Mouse (Mus musculus) heart, embryonic 11.5 days (tissue): ENCODE results near the gene Tubb4b. TPM values are rescaled to one million over a fixed set of nuclear protein-coding genes. Genes with fewer than 3 reads are reported as not detected.

Source experiments
- ATAC-seq: fragments of 200-750 bp; cut with Nextera tagmentation; replicated peaks from 2 replicates; pipeline ENCODE4 v1.8.0; 2017; ENCODE audit warnings: moderate library complexity; ENCODE audit not compliant: insufficient number of reproducible peaks, low FRiP score, low TSS enrichment
- H3K27ac ChIP-seq: fragments of 300-500 bp; sonication (generic); 2 replicates; pipeline ENCODE4 v1.5.1; 2014; ENCODE audit warnings: mild to moderate bottlenecking, low read depth, low read length
- H3K27me3 ChIP-seq: fragments of 300-500 bp; sonication (generic); 2 replicates; pipeline ENCODE4 v1.6.1; 2014; ENCODE audit warnings: mild to moderate bottlenecking, low read length, mixed read lengths; ENCODE audit not compliant: control insufficient read depth, insufficient read depth
- H3K36me3 ChIP-seq: fragments of 300-500 bp; sonication (generic); 2 replicates; pipeline ENCODE4 v1.6.1; 2014; ENCODE audit warnings: mild to moderate bottlenecking, low read length, moderate library complexity, mixed read lengths; ENCODE audit not compliant: control insufficient read depth, insufficient read depth
- H3K4me1 ChIP-seq: fragments of 300-500 bp; sonication (generic); 2 replicates; pipeline ENCODE4 v1.6.1; 2014; ENCODE audit warnings: low read length; ENCODE audit not compliant: control insufficient read depth, insufficient read depth
- H3K4me2 ChIP-seq: fragments of 300-500 bp; sonication (generic); 2 replicates; pipeline ENCODE4 v1.6.1; 2014; ENCODE audit warnings: mild to moderate bottlenecking, moderate library complexity
- H3K4me3 ChIP-seq: fragments of 300-500 bp; sonication (generic); 2 replicates; pipeline ENCODE4 v1.5.1; 2014; ENCODE audit warnings: low read depth, low read length
- H3K9ac ChIP-seq: fragments of 300-500 bp; sonication (generic); 2 replicates; pipeline ENCODE4 v1.6.1; 2014; ENCODE audit warnings: mild to moderate bottlenecking, low read depth, low read length, moderate library complexity
- H3K9me3 ChIP-seq: fragments of 300-500 bp; sonication (generic); replicated peaks from 2 replicates; pipeline ENCODE4 v1.6.1; 2016; ENCODE audit warnings: low read length; ENCODE audit not compliant: control insufficient read depth
- WGBS: fragments of 180-500 bp; shearing (Covaris S2); extraction: QIAGEN DNeasy Blood & Tissue Kit; methylation state at CpG from one replicate; pipeline ENCODE4 v1.1.7; 2014; ENCODE audit not compliant: insufficient replicate concordance; 5-methylcytosine and 5-hydroxymethylcytosine counted together
- polyA plus RNA-seq: library from polyadenylated mRNA; unstranded; fragments of >200 nt; fragmentation: Nextera tagmentation; extraction: Ambion mirVana; gene quantifications from 2 replicates; pipeline ENCODE4 v1.2.1, GENCODE M21; 2014

Gene Tubb4b
- polyA plus RNA-seq, 1 experiment from 2014 or later = 481 TPM

- 14% methylated on average over 55 of the region's 55 CpGs for WGBS
- Histone ChIP-seq H3K27ac (peak overlapping the region; percentile 70), H3K9me3 (no peaks in the 10 kb centered on the region), H3K4me2 (peak overlapping the region; percentile 76), H3K4me3 (peak overlapping the region; percentile 43), H3K36me3 (peaks cover 9% of the 10 kb centered on the region; the same call in 1 of the 2 replicates), H3K4me1 (peaks cover 32% of the 10 kb centered on the region), H3K9ac (peak overlapping the region; percentile 54), H3K27me3 (peaks cover 21% of the 10 kb centered on the region)
- no peak for ATAC-seq
These were observed 29.0 kb downstream of the Tubb4b start for GRCm38 (mm10) chr2:25195211-25196156.

DNA sequence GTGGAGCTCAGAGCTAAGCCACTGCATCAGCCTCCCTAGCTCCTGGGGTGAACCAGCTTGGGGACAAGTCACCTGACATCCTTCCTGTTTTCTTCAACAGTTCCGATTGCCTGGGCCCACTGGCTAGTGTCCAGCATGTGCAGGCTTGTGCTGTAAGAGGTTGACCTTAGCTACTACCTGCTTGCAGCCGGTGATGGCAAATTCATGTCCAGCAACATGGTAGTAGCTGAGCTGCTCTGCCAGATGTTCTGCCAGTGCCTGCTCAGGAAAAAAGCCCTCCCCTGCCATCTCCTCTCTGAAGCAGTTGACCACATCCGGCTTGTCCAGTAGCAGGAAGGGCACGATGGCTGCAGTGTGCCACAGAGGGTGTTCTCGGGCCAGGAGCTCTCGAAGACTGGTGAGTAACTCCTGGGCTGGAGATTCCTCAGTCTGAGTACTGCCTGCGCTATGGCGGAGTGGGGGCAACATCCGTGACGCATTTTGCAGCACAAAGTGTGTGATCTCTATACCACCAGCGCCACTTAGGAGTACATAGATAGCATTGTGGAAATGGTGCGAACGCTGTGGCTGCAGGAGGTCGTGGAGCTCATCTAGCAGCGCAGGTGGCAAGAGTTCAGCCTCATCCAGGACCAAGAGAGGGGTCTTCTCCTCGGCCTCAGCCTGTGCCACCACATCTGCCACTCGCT, 29.9 kb downstream of the Tubb4b start:
- peak overlapping the region; percentile 76 for H3K4me2 ChIP-seq
- 73% methylated on average over 17 of the region's 17 CpGs for WGBS
- H3K4me1 ChIP-seq = peaks cover 32% of the 10 kb centered on the region
- no peak for ATAC-seq
- H3K9me3 ChIP-seq = no peaks in the 10 kb centered on the region
- H3K36me3 ChIP-seq = peaks cover under 1% of the 10 kb centered on the region; the same call in 1 of the 2 replicates
- no peak overlapping the region for H3K27ac ChIP-seq
- no peak overlapping the region; the same call in 1 of the 2 replicates for H3K9ac ChIP-seq
- peaks cover 21% of the 10 kb centered on the region for H3K27me3 ChIP-seq
- H3K4me3 ChIP-seq = no peak overlapping the region

GRCm38 (mm10) chr2:25194006-25194405, 30.5 kb downstream of the Tubb4b start:
- Histone ChIP-seq H3K9ac (no peak overlapping the region), H3K27me3 (peaks cover 21% of the 10 kb centered on the region), H3K4me1 (peaks cover 32% of the 10 kb centered on the region), H3K4me2 (no peak overlapping the region), H3K36me3 (no peaks in the 10 kb centered on the region; the same call in 1 of the 2 replicates), H3K27ac (no peak overlapping the region), H3K4me3 (no peak overlapping the region), H3K9me3 (no peaks in the 10 kb centered on the region)
- no peak for ATAC-seq
- 73% methylated on average over 5 of the region's 5 CpGs for WGBS

- ATAC-seq = 0 out of 2 replicates have a peak, but pooled peaks have one; percentile 41
- no peak overlapping the region for H3K4me3 ChIP-seq
- H3K27ac ChIP-seq = no peak overlapping the region
- peak overlapping the region; percentile 43 for H3K4me2 ChIP-seq
- peaks cover 32% of the 10 kb centered on the region for H3K4me1 ChIP-seq
- H3K9me3 ChIP-seq = no peaks in the 10 kb centered on the region
- peaks cover 21% of the 10 kb centered on the region for H3K27me3 ChIP-seq
- no peak overlapping the region for H3K9ac ChIP-seq
- no peaks in the 10 kb centered on the region; the same call in 1 of the 2 replicates for H3K36me3 ChIP-seq
- WGBS = under 1% methylated on average over 6 of the region's 6 CpGs
These were observed 31.2 kb downstream of the Tubb4b start for GRCm38 (mm10) chr2:25193330-25193770.

GRCm38 (mm10) chr2:25187841-25188240, 36.7 kb downstream of the Tubb4b start:
- Histone ChIP-seq H3K9me3 (no peaks in the 10 kb centered on the region), H3K27ac (no peak overlapping the region), H3K9ac (no peak overlapping the region), H3K4me2 (no peak overlapping the region), H3K27me3 (peaks cover 22% of the 10 kb centered on the region), H3K4me3 (no peak overlapping the region), H3K4me1 (no peaks in the 10 kb centered on the region), H3K36me3 (no peaks in the 10 kb centered on the region)
- 76% methylated on average over 6 of the region's 6 CpGs for WGBS
- ATAC-seq = no peak

DNA sequence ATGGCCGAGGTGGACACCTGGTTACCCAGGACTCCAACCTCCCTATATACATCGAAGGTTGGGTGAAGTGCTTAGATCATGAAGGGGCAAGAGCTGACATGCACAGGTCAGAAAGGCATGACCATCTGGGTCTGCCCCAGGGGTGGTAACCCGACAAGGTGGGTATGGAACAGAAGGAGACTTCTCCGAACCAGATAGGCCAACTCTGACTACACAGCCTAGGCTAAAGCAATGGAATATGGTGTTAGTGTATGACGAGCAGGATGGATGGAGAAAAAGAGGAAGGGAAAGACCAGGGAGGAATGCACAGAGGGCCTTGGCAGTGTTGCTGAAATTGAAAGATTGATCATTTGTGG, 37.9 kb downstream of the Tubb4b start:
- Histone ChIP-seq H3K9me3 (no peaks in the 10 kb centered on the region), H3K4me3 (peak overlapping the region; percentile 48), H3K4me1 (peaks cover 3% of the 10 kb centered on the region; the same call in 1 of the 2 replicates), H3K27ac (no peak overlapping the region), H3K27me3 (peaks cover 25% of the 10 kb centered on the region), H3K36me3 (no peaks in the 10 kb centered on the region), H3K9ac (0 out of 2 replicates have a peak overlapping the region, but pooled peaks have one; percentile 50), H3K4me2 (peak overlapping the region; percentile 87)
- WGBS = 29% methylated on average over 5 of the region's 5 CpGs
- ATAC-seq = no peak

DNA sequence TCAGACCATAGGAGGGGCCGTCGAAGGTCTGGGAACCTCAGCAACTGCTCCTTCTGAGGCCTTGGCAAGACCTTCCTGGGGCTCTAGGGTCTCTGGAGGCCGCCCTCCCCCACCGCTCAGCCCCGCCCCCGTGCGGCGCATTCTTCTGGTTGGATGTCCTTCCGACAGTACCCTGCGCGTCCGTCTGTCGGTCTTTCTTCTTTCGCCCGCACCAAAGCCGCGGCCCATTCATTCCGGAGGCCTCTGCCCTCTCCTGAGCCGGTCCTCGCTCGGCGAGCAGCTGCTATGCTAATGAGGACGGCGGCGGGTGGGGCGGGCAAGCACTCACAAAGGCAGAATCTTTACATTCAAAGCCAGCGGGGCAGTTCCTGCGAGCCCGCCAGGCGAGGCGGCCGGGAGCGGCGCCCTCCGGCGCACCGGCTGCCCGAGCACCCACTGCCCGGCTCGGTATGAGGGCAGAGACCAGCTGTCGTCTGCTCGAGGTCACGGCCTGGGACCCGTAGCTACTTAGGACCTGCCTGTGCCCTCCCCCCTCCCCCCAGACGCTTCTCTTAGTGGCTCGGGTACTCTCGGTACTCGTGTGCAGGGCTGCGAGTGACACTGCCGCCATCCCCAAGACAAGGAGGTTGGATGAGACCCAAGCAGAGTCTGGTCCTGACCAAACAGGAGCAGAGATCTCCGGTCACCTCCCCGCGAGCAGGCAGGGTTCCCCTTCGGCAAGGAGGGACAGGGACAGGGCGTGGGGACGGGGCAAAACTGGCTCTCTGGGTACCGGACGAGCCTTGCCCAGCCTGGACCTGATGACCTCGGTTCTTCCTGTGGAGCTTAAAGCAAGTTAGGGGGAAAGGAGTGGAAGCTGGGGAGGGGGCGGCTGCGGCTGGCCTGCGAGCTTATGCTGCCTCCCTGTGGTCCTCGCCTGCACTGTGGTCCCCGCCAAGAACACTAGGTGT, 38.6 kb downstream of the Tubb4b start:
- Histone ChIP-seq H3K27ac (peak overlapping the region; percentile 69), H3K9ac (peak overlapping the region; percentile 50), H3K4me1 (peaks cover 9% of the 10 kb centered on the region; the same call in 1 of the 2 replicates), H3K36me3 (no peaks in the 10 kb centered on the region), H3K27me3 (peaks cover 30% of the 10 kb centered on the region), H3K4me3 (peak overlapping the region; percentile 48), H3K4me2 (peak overlapping the region; percentile 87), H3K9me3 (no peaks in the 10 kb centered on the region)
- ATAC-seq = peak; percentile 63
- WGBS = under 1% methylated on average over 64 of the region's 64 CpGs

- no peak overlapping the region for H3K9ac ChIP-seq
- no peak overlapping the region; the same call in 1 of the 2 replicates for H3K4me3 ChIP-seq
- H3K27ac ChIP-seq = no peak overlapping the region
- peaks cover 12% of the 10 kb centered on the region for H3K4me1 ChIP-seq
- ATAC-seq = no peak
- peaks cover 42% of the 10 kb centered on the region for H3K27me3 ChIP-seq
- no peaks in the 10 kb centered on the region for H3K36me3 ChIP-seq
- no peaks in the 10 kb centered on the region for H3K9me3 ChIP-seq
- WGBS = 91% methylated on average over 7 of the region's 7 CpGs
- H3K4me2 ChIP-seq = no peak overlapping the region
These were observed 40.0 kb downstream of the Tubb4b start for GRCm38 (mm10) chr2:25184496-25184895.
